8 mouse cellular contexts compared by ENCODE assay signal in the genomic region with DNA sequence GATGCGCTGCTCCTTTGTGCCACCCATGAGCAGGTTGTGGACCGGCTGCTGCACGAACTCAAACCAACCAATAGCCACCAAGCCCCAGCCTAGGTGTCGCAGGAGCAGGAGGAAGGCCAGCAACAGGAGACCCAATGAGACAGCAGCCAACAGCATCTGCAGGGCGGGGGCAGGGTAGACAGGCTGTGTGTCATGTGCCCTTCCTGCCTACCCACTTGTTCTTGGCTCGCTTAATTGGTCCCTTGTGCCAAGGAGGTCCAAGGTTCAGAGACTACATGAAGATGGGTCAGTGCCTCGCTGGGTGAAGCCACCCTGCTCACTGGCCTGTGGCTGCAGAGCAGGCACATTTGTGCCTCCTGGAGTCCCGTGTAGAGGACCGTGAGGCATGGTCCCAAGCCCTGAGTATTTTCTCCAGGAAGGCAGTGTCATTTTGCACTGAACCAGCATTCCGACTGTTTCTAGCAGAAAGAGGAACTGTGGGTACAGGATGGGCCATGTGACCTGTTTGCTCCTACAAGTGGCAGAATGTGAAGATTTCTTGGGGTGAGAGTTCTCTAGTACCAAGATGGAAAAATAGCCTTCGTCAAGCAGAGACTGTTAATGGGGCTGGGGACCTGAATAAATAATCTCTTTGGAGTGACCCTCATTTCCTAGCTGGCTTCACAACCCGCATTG. TPM values are rescaled to one million over a fixed set of nuclear protein-coding genes. Genes with fewer than 3 reads are reported as not detected.
DNase-seq lines count a peak whose midpoint lies in the region; ATAC-seq and TF ChIP-seq lines count a peak whose summit lies in the region.

No protein-coding gene starts in this region.

- no peak for DNase-seq in cerebellum, adult 9-10 months
- no peak for DNase-seq in midbrain, embryonic 14.5 days
- peak; percentile 71 to 87 for DNase-seq in heart, adult 2 months
- peak; percentile 82 for DNase-seq in kidney, postnatal 10 days
- no peak for DNase-seq in right cerebral cortex, postnatal 25 days

- TF ChIP-seq EP300 in heart, adult 2 months (IDR thresholded peaks at IDR 0.05; ENCODE audit: insufficient read depth, low read depth, low read length): peak; percentile 97

- intact Hi-C loops in heart, adult 2 months (cut with DNase I): no loop called here

- WGBS in midbrain, embryonic 12.5 days: 87% methylated on average over 12 of the region's 12 CpGs
- WGBS in midbrain, embryonic 14.5 days: 81% methylated on average over 12 of the region's 12 CpGs
- 56% methylated on average over 12 of the region's 12 CpGs for WGBS in heart, adult 2 months

- H3K9ac ChIP-seq in midbrain, embryonic 12.5 days (replicated peaks): no peak overlapping the region
- no peak overlapping the region for H3K9ac ChIP-seq in midbrain, embryonic 14.5 days (replicated peaks; ENCODE audit: low read length)
- H3K9ac ChIP-seq in heart, adult 2 months (ENCODE audit: low read depth, low read length): no peak overlapping the region

- no peaks in the 10 kb centered on the region for H3K9me3 ChIP-seq in midbrain, embryonic 12.5 days
- no peaks in the 10 kb centered on the region for H3K9me3 ChIP-seq in midbrain, embryonic 14.5 days (ENCODE audit: control insufficient read depth, low read length)

- TF ChIP-seq CTCF in heart, adult 2 months (IDR thresholded peaks at IDR 0.05): no peak

- H3K36me3 ChIP-seq in midbrain, embryonic 12.5 days: peaks cover 49% of the 10 kb centered on the region
- peaks cover 41% of the 10 kb centered on the region for H3K36me3 ChIP-seq in midbrain, embryonic 14.5 days (ENCODE audit: control insufficient read depth, insufficient read depth, low read length)
- peaks cover 11% of the 10 kb centered on the region for H3K36me3 ChIP-seq in heart, adult 2 months (ENCODE audit: control insufficient read depth, insufficient read depth, low read length)

- no peaks in the 10 kb centered on the region for H3K27me3 ChIP-seq in midbrain, embryonic 12.5 days
- H3K27me3 ChIP-seq in midbrain, embryonic 14.5 days (ENCODE audit: control insufficient read depth, insufficient read depth, low read length): no peaks in the 10 kb centered on the region
- no peaks in the 10 kb centered on the region for H3K27me3 ChIP-seq in heart, adult 2 months (ENCODE audit: control insufficient read depth, insufficient read depth, low read length)

- ATAC-seq in cerebellum, adult (ENCODE audit: insufficient number of reproducible peaks, low FRiP score, low TSS enrichment): peak; percentile 57; the same call in 1 of the 2 replicates
- ATAC-seq in midbrain, embryonic 12.5 days (ENCODE audit: low FRiP score, low read depth): 0 out of 2 replicates have a peak, but pooled peaks have one; percentile 14
- no peak for ATAC-seq in midbrain, embryonic 14.5 days (ENCODE audit: low FRiP score, low TSS enrichment)
- peak; percentile 36; the same call in 1 of the 2 replicates for ATAC-seq in monocyte, adult 5-6 weeks (replicated peaks; ENCODE audit: insufficient number of reproducible peaks, low FRiP score, low TSS enrichment, poor library complexity, severe bottlenecking)

- peaks cover 19% of the 10 kb centered on the region for H3K4me1 ChIP-seq in midbrain, embryonic 12.5 days
- H3K4me1 ChIP-seq in midbrain, embryonic 14.5 days (ENCODE audit: control insufficient read depth, insufficient read depth, low read length): peaks cover 10% of the 10 kb centered on the region; the same call in 1 of the 2 replicates
- H3K4me1 ChIP-seq in heart, adult 2 months (ENCODE audit: control insufficient read depth, insufficient read depth, low read length): peaks cover 28% of the 10 kb centered on the region

- peak; percentile 52 for TF ChIP-seq POLR2A in heart, adult 2 months (IDR thresholded peaks at IDR 0.05; ENCODE audit: insufficient read depth, low read depth, low read length)

- H3K4me3 ChIP-seq in midbrain, embryonic 12.5 days: no peak overlapping the region
- no peak overlapping the region for H3K4me3 ChIP-seq in midbrain, embryonic 14.5 days (replicated peaks; ENCODE audit: low read depth, low read length)
- no peak overlapping the region for H3K4me3 ChIP-seq in heart, adult 2 months

- no peaks in the 10 kb centered on the region for H3K79me2 ChIP-seq in heart, adult 2 months (replicated peaks; ENCODE audit: control insufficient read depth, insufficient read depth, low read length)

- H3K4me2 ChIP-seq in midbrain, embryonic 12.5 days (replicated peaks): no peak overlapping the region
- H3K4me2 ChIP-seq in midbrain, embryonic 14.5 days (ENCODE audit: low read length): no peak overlapping the region

- no peak overlapping the region for H3K27ac ChIP-seq in midbrain, embryonic 12.5 days (replicated peaks)
- H3K27ac ChIP-seq in midbrain, embryonic 14.5 days (replicated peaks; ENCODE audit: low read depth, low read length): no peak overlapping the region
- H3K27ac ChIP-seq in heart, adult 2 months: peak overlapping the region; percentile 76

RNA-seq across cellular contexts. Expression of a gene that starts 14.2 kb away (rescaled TPM):
- 22.5 and 23.8 TPM in 2 replicates for polyA plus RNA-seq in midbrain, embryonic 12.5 days (2016; fragmentation: Nextera tagmentation; extraction: Ambion mirVana)
- polyA plus RNA-seq in midbrain, embryonic 14.5 days (2014; fragmentation: Nextera tagmentation; extraction: Ambion mirVana): 24.9 and 28.7 TPM in 2 replicates
- 10 to 100 TPM; 37.6 to 39.7 TPM for total RNA-seq in heart, adult 2 months (2021)
- polyA plus RNA-seq in heart, adult 2 months (2012; rRNA removed): 35.1 and 36.1 TPM in 2 replicates
- 9.3 to 21.9 TPM (median 18.1 TPM) in 3 replicates for total RNA-seq in monocyte, adult 5-6 weeks (2017)

RNA-seq across cellular contexts. Expression of a gene that starts 14.7 kb away (rescaled TPM):
- polyA plus RNA-seq in midbrain, embryonic 12.5 days (2016; fragmentation: Nextera tagmentation; extraction: Ambion mirVana): 54.9 and 60.1 TPM in 2 replicates
- polyA plus RNA-seq in midbrain, embryonic 14.5 days (2014; fragmentation: Nextera tagmentation; extraction: Ambion mirVana): 79.9 and 81.3 TPM in 2 replicates
- 100 to 1,000 TPM; 139 to 150 TPM for total RNA-seq in heart, adult 2 months (2021)
- 208 and 236 TPM in 2 replicates for polyA plus RNA-seq in heart, adult 2 months (2012; rRNA removed)
- total RNA-seq in monocyte, adult 5-6 weeks (2017): 11.3 to 19.0 TPM (median 15.8 TPM) in 3 replicates

Comparison
In these comparisons a context has a peak if more than half of its experiments do, and no peak if none do; other contexts are left out.
1. DNase-seq: peak in heart, adult 2 months (2 of 2) and kidney, postnatal 10 days (single experiment); none in cerebellum, adult 9-10 months (single experiment), midbrain, embryonic 14.5 days (single experiment) and right cerebral cortex, postnatal 25 days (single experiment).